Mouse (Mus musculus) urinary bladder, adult 18-20 months (tissue): ENCODE results near the gene Adora2a.
A peak's percentile ranks its signal among the peaks of the same experiment; 100 is the strongest.
"Not testable (repeated sequence)": the region's sequence is repeated elsewhere in the genome, so short reads cannot be mapped to it uniquely, and the experiment has no call there.

Source experiments
- DNase-seq, 2 experiments: peaks; one replicate each; pipeline ENCODE4 v3.0.0; 2022; ENCODE audit warnings: low spot score in 2 of 2, mixed read lengths in 2 of 2

Adora2a gene

DNA sequence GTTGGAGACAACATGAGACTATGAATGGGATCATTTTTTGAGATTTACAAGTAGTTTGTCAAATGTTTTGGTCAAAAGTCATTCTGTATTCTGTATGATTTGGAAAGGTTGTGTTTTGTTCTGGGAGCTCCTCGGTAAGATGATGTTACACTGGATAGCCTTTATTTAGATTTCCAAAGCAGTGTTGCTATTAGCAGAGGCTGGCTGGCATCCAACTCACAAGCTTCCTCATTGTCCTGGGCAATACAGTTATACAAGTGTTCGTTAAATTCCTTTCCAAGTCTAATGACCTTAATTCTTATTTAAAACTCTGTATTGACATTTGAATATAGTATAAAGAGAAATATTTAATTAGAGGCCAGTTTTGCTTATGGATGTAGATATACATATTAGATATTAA lies 28.6 kb downstream of the Adora2a start:
- no peak for DNase-seq

DNA sequence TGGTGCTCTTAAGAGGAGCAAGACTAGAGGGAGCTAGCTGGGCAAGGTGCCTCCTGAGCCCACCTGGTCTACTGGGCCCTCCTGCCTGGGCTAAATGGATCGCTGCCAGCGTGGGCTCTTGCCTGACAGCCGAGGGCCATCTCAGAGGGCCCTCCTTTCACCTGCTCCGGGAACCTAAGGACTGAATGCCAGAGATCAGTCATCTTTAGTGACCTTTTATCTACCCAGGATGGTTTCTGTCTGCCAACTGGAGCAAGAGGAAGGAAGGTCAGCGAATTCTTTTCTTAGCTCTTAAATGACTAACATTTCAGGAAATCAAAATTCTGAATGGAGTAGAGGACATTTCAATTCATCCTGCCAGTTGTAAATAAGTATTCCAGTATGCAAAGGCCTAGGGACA lies 33.9 kb downstream of the Adora2a start:
- DNase-seq: no peak

DNA sequence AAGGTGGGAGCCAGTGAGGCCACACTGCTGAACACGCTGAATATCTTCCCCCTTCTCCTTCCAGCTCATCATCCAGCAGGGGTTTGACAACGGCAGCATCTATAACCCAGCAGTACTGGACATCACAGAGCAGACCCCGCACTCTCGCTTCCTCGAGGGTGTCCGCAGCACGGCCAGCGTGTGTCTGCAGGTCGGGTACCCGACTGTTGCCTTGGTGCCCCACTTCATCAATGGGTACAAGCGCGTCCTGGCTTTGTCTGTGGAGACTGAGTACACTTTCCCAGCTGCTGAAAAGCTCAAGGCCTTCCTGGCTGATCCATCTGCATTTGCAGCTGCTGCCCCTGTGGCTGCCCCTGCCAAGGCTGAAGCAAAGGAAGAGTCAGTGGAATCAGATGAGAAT lies 35.9 kb downstream of the Adora2a start:
- no peak for DNase-seq

DNA sequence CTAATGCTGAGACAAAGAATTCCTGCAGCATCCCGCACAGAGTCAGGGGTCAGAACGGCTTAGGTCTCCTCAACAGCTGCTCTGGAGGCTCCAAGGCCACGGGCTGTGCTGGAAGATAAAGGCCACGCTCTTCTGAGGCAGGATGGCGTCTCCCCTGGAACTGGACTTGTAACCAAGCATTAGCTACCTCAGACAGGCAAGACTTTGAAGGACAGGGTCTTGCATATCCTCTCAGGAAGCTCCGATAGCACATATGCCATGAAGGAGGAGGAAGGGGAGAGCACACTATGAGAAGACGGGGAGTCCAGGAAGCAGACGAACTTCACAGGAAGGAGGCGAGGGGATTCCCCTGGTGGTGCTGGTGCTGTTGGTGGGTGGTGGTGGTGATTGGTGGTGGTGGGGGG lies 37.2 kb downstream of the Adora2a start:
- DNase-seq: not testable (repeated sequence)

DNA sequence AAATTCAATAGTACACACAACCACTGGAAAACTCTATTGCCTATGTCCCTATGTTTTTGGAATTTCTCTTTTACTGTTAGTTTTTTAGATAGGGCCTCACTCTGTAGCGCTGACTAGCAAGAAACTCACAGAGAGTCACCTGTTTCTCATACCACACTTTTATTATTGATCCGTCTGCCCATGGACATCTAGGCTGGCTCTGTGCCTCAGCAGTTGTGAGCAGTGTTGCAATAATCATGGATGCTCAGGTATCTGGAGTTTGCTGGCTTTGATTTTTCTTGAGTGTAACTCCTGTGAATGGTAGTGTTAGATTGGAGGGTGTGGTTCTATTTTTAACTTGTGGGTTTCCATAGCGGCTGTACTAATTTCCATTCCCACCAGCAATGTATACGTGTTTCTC lies 38.7 kb downstream of the Adora2a start:
- no peak for DNase-seq

DNA sequence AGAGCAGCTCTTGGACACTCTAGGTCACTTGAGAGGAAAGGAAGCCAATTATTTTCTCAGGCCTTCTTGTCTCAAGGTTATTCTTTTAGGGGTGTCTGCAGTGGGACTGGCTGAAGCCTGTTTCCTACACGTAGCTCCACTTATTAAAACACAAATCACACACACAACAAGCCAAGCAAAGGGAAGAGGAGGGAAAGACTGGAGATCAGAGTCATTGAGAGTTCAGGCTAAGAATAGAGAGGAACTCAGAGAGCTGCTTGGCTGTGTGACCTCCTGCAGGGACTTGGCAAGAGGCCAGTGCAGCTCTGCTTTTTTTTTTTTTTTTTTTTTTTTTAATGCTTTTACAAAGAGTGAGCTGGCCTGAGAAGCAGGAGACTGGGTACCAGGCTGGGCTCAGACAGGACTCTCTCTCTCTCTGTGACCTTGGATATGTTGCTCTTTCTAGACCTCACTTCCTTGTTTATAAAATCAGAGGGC lies 47.6 kb downstream of the Adora2a start:
- DNase-seq: not testable (repeated sequence)

DNA sequence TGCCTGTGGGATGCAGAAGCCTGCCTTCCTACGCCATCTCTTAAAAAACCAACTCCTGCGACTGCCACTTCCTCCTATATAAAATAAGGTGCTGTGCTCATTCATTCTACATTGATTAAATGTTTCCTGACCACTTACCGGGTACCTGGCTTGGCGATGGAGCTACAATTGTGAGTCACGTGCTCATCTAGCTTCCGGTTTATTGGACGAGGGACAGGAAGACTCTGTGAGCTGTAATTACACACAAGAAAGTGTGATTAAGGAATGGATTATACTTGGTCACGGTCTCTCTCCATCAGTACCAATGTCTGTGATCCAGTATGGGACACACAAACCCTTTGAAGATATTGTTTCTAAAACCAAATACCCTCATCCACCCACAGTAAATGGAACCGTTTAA lies 48.1 kb downstream of the Adora2a start:
- no peak for DNase-seq

DNA sequence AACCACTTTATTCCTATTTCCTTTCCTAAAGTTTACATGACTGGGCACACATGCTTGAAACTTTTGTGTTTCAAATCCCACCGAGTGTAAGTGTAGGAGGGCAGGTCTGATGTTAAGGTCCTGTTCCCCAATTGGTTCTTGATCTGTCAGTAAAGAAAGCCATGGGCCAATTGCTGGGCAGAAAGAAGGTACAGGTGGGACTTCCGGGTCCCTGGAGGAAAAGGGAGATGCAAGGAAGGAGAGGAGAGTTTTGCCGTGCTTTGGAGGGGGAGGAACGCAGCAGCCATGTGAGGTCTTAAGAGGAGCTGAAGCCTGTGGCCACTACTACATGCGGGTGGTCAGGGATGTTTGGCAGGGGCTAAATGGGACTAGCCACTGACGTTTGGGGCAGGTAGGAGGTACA lies 48.6 kb downstream of the Adora2a start:
- no peak for DNase-seq

DNA sequence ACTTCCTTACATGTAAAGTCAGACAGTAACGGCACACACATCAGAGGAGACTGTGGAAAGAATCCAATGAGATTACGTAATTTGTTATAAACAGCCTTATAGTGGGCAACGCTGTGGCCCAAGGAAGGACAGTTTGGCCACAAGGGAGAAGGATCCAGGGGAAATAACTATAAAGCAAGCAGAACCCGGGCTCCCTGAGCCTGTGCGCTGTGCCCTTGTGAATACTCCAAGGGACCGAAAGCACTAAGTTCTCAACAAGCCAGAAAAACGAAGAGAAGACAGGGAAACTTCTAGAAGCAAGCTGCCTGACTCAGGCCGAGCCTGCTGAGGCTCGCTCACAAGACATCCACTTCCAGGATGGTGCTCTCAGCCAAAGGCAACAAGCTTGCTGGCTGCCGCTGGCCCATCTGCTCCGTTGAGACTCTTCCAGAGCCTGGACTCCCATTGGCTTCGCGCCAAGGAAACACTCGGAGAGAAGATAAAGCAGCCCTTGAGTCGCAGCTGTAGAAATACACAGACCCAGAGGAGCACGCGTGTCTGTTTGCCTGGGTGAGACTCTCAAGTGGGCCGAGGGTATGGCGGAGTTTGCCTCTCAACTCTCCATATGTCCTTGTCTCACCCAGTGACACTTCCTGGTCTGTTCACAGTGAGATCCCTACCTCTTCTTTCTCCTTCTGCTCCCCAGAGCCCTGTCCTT lies 57.1 kb downstream of the Adora2a start:
- DNase-seq: peak in 1 of 2 experiments; percentile 17

DNA sequence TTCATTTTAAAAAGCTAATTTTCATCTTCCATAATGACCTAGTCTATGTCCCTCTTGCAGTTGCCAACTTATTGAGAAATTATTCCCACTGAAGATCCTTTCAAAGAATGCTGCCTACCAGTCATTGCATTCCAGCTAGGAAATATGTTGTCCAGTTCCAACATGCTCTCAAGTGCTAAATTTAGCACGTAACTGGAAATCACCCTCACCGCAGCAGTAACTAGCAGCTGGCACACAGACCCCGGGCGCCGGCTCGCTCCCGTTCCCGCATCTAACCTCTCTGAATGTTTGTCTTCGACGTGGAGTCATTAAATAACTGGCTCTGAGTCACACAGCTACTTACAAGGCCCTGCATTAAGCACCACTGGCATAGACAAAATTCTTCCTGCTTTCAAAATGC lies 62.0 kb downstream of the Adora2a start:
- no peak for DNase-seq
